8 mouse cellular contexts compared by ENCODE assay signal in genomic region chr5:36483203-36484101, GRCm38 (mm10). TPM values are rescaled to one million over a fixed set of nuclear protein-coding genes. Genes with fewer than 3 reads are reported as not detected.
DNase-seq lines count a peak whose midpoint lies in the region; ATAC-seq and TF ChIP-seq lines count a peak whose summit lies in the region.

No protein-coding gene starts in this region.

- peaks cover 55% of the 10 kb centered on the region for H3K79me2 ChIP-seq in C2C12 (ENCODE audit: control insufficient read depth, insufficient read depth)

- H3ac ChIP-seq in C2C12 (ENCODE audit: control insufficient read depth, insufficient read length, low read depth), result peak overlapping the region; percentile 97

- H3K4me3 ChIP-seq in C2C12 (ENCODE audit: insufficient read depth, poor library complexity, severe bottlenecking), result peak overlapping the region; percentile 60
- H3K4me3 ChIP-seq in embryonic facial prominence, embryonic 11.5 days (ENCODE audit: low read depth, low read length), result peak overlapping the region; percentile 85
- peak overlapping the region; percentile 93 for H3K4me3 ChIP-seq in heart, embryonic 10.5 days

- no peaks in the 10 kb centered on the region; the same call in none of the 2 replicates for H3K4me1 ChIP-seq in embryonic facial prominence, embryonic 11.5 days (ENCODE audit: control insufficient read depth, insufficient read depth, low read length)
- H3K4me1 ChIP-seq in heart, embryonic 10.5 days, result peaks cover 51% of the 10 kb centered on the region

- H3K79me3 ChIP-seq in C2C12 (ENCODE audit: low read depth), result peaks cover 38% of the 10 kb centered on the region

- H3K27me3 ChIP-seq in C2C12 (ENCODE audit: control insufficient read depth, insufficient read depth, insufficient read length), result no peaks in the 10 kb centered on the region
- H3K27me3 ChIP-seq in embryonic facial prominence, embryonic 11.5 days (ENCODE audit: control insufficient read depth, insufficient read depth, low read length), result peaks cover 3% of the 10 kb centered on the region; the same call in 1 of the 2 replicates
- H3K27me3 ChIP-seq in heart, embryonic 10.5 days (ENCODE audit: insufficient read depth, poor library complexity, severe bottlenecking), result peaks cover 20% of the 10 kb centered on the region

- WGBS in embryonic facial prominence, embryonic 11.5 days, result 1% methylated on average over 56 of the region's 58 CpGs
- 5% methylated on average over 58 of the region's 58 CpGs for WGBS in heart, embryonic 10.5 days

- DNase-seq in R1 (ENCODE audit: low read depth, low spot score), result peak; percentile 59
- DNase-seq in embryonic facial prominence, embryonic 11.5 days (ENCODE audit: low spot score), result no peak
- peak; percentile 85 for DNase-seq in heart, embryonic 10.5 days (ENCODE audit: low spot score)
- peak; percentile 31 to 75 for DNase-seq in kidney, postnatal 25 days
- peak; percentile 58 for DNase-seq in lung, postnatal 10 days
- DNase-seq in right cerebral cortex, postnatal 25 days, result peak; percentile 43

- peak; percentile 11; the same call in 1 of the 2 replicates for ATAC-seq in embryonic facial prominence, embryonic 11.5 days (replicated peaks; ENCODE audit: insufficient number of reproducible peaks, low FRiP score, low TSS enrichment, low read depth)
- ATAC-seq in megakaryocyte progenitor cell, adult 5-6 weeks (replicated peaks; ENCODE audit: poor library complexity), result no peak

- H3K4me2 ChIP-seq in embryonic facial prominence, embryonic 11.5 days (ENCODE audit: low read depth, low read length), result peak overlapping the region; percentile 77

- H3K9me3 ChIP-seq in embryonic facial prominence, embryonic 11.5 days (replicated peaks; ENCODE audit: control insufficient read depth, low read length), result no peaks in the 10 kb centered on the region
- H3K9me3 ChIP-seq in heart, embryonic 10.5 days, result no peaks in the 10 kb centered on the region

- no peak for TF ChIP-seq CTCF in C2C12 (IDR thresholded peaks at IDR 0.05; ENCODE audit: control insufficient read depth, insufficient read depth, insufficient read length)

- peak overlapping the region; percentile 86 for H3K9ac ChIP-seq in embryonic facial prominence, embryonic 11.5 days (replicated peaks; ENCODE audit: low read length)

- H3K36me3 ChIP-seq in C2C12 (ENCODE audit: control insufficient read depth, insufficient read depth), result peaks cover under 1% of the 10 kb centered on the region
- no peaks in the 10 kb centered on the region; the same call in 1 of the 2 replicates for H3K36me3 ChIP-seq in embryonic facial prominence, embryonic 11.5 days (replicated peaks; ENCODE audit: control insufficient read depth, insufficient read depth, low read depth, low read length)
- H3K36me3 ChIP-seq in heart, embryonic 10.5 days, result peaks cover 8% of the 10 kb centered on the region

- H3K27ac ChIP-seq in embryonic facial prominence, embryonic 11.5 days (replicated peaks; ENCODE audit: low read depth, low read length), result no peak overlapping the region
- peak overlapping the region; percentile 90 for H3K27ac ChIP-seq in heart, embryonic 10.5 days

TF ChIP-seq in C2C12, 6 proteins besides CTCF, POLR2A, EP300 and RAD21:
- TF ChIP-seq MYOG (IDR thresholded peaks at IDR 0.05; ENCODE audit: control insufficient read depth, extremely low read depth, insufficient read length), result no peak
- no peak for TF ChIP-seq MYOD1 (IDR thresholded peaks at IDR 0.05; ENCODE audit: control insufficient read depth, insufficient read length, low read depth)
- TF ChIP-seq MAX (IDR thresholded peaks at IDR 0.05), result no peak
- TF ChIP-seq CEBPB (IDR thresholded peaks at IDR 0.05; ENCODE audit: low read depth), result no peak
- TF ChIP-seq FOSL1 (IDR thresholded peaks at IDR 0.05; ENCODE audit: insufficient read depth, low read length, poor library complexity, severe bottlenecking), result no peak
- TF ChIP-seq USF1 (IDR thresholded peaks at IDR 0.05; ENCODE audit: low read depth), result no peak

RNA-seq across cellular contexts. Expression of gene Tada2b, which starts 0.6 kb away (rescaled TPM):
- 10.2 TPM for polyA plus RNA-seq in C2C12 (2012; fragmentation: generic; extraction: Trizol)
- polyA plus RNA-seq in embryonic facial prominence, embryonic 11.5 days (2014; fragmentation: Nextera tagmentation; extraction: Ambion mirVana), result 3.1 and 3.5 TPM in 2 replicates
- 1.2 and 1.9 TPM in 2 replicates for polyA plus RNA-seq in heart, embryonic 10.5 days (2016; fragmentation: Nextera tagmentation; extraction: Ambion mirVana)
- 10.8 and 12.2 TPM in 2 replicates for total RNA-seq in megakaryocyte progenitor cell, adult 5-6 weeks (2015)
- 20.6 and 21.5 TPM in 2 replicates for total RNA-seq in megakaryocyte progenitor cell, adult 5-6 weeks (2017)

RNA-seq across cellular contexts. Expression of gene Ccdc96, which starts 0.9 kb away (rescaled TPM):
- 0.42 TPM for polyA plus RNA-seq in C2C12 (2012; fragmentation: generic; extraction: Trizol)
- polyA plus RNA-seq in embryonic facial prominence, embryonic 11.5 days (2014; fragmentation: Nextera tagmentation; extraction: Ambion mirVana), result 0.74 and 1.1 TPM in 2 replicates
- polyA plus RNA-seq in heart, embryonic 10.5 days (2016; fragmentation: Nextera tagmentation; extraction: Ambion mirVana), result 0.33 and 0.62 TPM in 2 replicates
- total RNA-seq in megakaryocyte progenitor cell, adult 5-6 weeks (2015), result 0.02 and 0.05 TPM in 2 replicates
- 0.25 TPM in 1 of 2 replicates, not detected in the other for total RNA-seq in megakaryocyte progenitor cell, adult 5-6 weeks (2017)

RNA-seq across cellular contexts. Expression of gene Grpel1, which starts 18.7 kb away (rescaled TPM):
- 47.3 TPM for polyA plus RNA-seq in C2C12 (2012; fragmentation: generic; extraction: Trizol)
- 61.3 and 61.4 TPM in 2 replicates for polyA plus RNA-seq in embryonic facial prominence, embryonic 11.5 days (2014; fragmentation: Nextera tagmentation; extraction: Ambion mirVana)
- polyA plus RNA-seq in heart, embryonic 10.5 days (2016; fragmentation: Nextera tagmentation; extraction: Ambion mirVana), result 69.8 and 74.4 TPM in 2 replicates
- total RNA-seq in megakaryocyte progenitor cell, adult 5-6 weeks (2015), result 41.3 and 43.7 TPM in 2 replicates
- total RNA-seq in megakaryocyte progenitor cell, adult 5-6 weeks (2017), result 34.4 and 35.2 TPM in 2 replicates
